Mouse (Mus musculus): ENCODE results near the gene Iqgap1. TPM values are rescaled to one million over a fixed set of nuclear protein-coding genes. Genes with fewer than 3 reads are reported as not detected.

The Iqgap1 gene
- polyA plus RNA-seq, 1 experiment, result 112 TPM

DNA sequence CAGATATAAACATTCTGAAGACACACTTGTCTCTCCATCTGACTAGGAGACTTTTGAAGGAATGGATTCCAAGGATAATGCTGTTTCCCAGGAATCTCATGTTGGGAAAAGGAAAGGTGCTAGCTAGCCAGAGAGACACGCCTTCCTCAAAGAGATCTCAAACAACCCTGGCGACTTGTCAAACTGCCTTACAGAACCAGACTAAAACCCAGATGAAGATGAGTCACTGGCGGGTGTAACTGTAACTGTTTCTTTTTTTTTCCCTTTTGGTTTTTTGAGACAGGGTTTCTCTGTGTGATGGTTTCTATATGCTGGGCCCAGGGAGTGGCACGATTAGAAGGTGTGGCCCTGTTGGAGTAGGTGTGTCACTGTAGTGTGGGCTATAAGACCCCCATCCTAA is 15.2 kb upstream of the Iqgap1 start:
- DNase-seq, result no peak
- no peak for TF ChIP-seq CTCF (IDR thresholded peaks at IDR 0.05; ENCODE audit: borderline replicate concordance, control insufficient read depth, extremely low read depth, insufficient read depth, low read length, poor library complexity)
- TF ChIP-seq POLR2A (IDR thresholded peaks at IDR 0.05; ENCODE audit: control insufficient read depth, extremely low read depth, insufficient read depth, low read length, poor library complexity), result no peak
- Histone ChIP-seq H3K27me3 (ENCODE audit: control insufficient read depth, insufficient read depth, low read length) (no peaks in the 10 kb centered on the region), H3K27ac (ENCODE audit: control insufficient read depth, insufficient read depth, low read length) (no peak overlapping the region), H3K36me3 (ENCODE audit: control insufficient read depth, insufficient read depth, low read length) (no peaks in the 10 kb centered on the region), H3K4me1 (replicated peaks; ENCODE audit: control insufficient read depth, insufficient read depth, low read length) (peaks cover 13% of the 10 kb centered on the region), H3K4me3 (ENCODE audit: control insufficient read depth, insufficient read depth, low read length) (no peak overlapping the region)
- WGBS, result 70% methylated on average over 4 of the region's 4 CpGs

DNA sequence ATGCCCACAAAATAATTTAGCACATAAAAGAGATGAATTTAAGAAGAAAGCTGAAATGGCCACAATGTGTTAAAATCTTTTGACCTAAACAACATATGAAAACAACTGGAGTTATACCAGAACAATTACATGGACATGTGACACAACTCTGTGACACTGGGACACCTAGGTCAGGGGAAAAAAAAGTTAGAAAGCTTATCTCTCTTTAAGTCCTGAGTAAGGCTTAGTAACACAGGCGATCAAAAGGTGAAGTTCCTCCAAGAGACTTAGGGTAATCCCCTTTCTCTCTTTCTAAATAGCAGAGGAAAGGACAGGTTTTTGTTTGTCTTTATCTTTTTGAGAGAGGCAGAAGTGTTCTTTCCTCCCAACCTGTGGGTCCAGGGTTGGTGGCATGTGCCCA is 14.5 kb upstream of the Iqgap1 start:
- H3K36me3 ChIP-seq (ENCODE audit: control insufficient read depth, insufficient read depth, low read length), result no peaks in the 10 kb centered on the region
- H3K27ac ChIP-seq (ENCODE audit: control insufficient read depth, insufficient read depth, low read length), result no peak overlapping the region
- peaks cover 20% of the 10 kb centered on the region for H3K4me1 ChIP-seq (replicated peaks; ENCODE audit: control insufficient read depth, insufficient read depth, low read length)
- no peak overlapping the region for H3K4me3 ChIP-seq (ENCODE audit: control insufficient read depth, insufficient read depth, low read length)
- 41% methylated on average over 1 of the region's 1 CpGs for WGBS
- TF ChIP-seq CTCF (IDR thresholded peaks at IDR 0.05; ENCODE audit: borderline replicate concordance, control insufficient read depth, extremely low read depth, insufficient read depth, low read length, poor library complexity) (no peak), POLR2A (IDR thresholded peaks at IDR 0.05; ENCODE audit: control insufficient read depth, extremely low read depth, insufficient read depth, low read length, poor library complexity) (no peak)
- H3K27me3 ChIP-seq (ENCODE audit: control insufficient read depth, insufficient read depth, low read length), result no peaks in the 10 kb centered on the region
- DNase-seq, result no peak

DNA sequence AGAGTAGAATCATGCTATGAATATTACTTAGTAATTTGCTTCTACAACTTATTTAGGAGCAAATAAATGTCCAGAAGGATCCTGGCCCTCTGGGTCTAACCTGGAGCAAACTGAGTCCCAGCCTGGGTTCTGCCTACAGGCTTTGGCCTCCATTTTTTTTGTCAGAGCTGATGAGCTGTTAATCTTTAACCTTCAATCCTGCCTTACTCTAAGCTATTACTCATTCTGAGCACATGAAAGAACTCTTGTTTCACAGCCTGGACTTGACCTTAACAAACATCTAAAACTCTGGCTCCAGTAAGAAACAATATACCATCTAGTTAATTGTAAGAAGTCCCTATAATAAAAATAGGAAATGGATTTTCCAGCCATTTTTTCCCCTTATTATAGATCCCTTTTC is 14.0 kb upstream of the Iqgap1 start:
- Histone ChIP-seq H3K4me3 (ENCODE audit: control insufficient read depth, insufficient read depth, low read length) (no peak overlapping the region), H3K4me1 (replicated peaks; ENCODE audit: control insufficient read depth, insufficient read depth, low read length) (peaks cover 22% of the 10 kb centered on the region), H3K27ac (ENCODE audit: control insufficient read depth, insufficient read depth, low read length) (no peak overlapping the region), H3K27me3 (ENCODE audit: control insufficient read depth, insufficient read depth, low read length) (no peaks in the 10 kb centered on the region), H3K36me3 (ENCODE audit: control insufficient read depth, insufficient read depth, low read length) (no peaks in the 10 kb centered on the region)
- DNase-seq, result no peak
- no peak for TF ChIP-seq CTCF (IDR thresholded peaks at IDR 0.05; ENCODE audit: borderline replicate concordance, control insufficient read depth, extremely low read depth, insufficient read depth, low read length, poor library complexity)
- TF ChIP-seq POLR2A (IDR thresholded peaks at IDR 0.05; ENCODE audit: control insufficient read depth, extremely low read depth, insufficient read depth, low read length, poor library complexity), result no peak

DNA sequence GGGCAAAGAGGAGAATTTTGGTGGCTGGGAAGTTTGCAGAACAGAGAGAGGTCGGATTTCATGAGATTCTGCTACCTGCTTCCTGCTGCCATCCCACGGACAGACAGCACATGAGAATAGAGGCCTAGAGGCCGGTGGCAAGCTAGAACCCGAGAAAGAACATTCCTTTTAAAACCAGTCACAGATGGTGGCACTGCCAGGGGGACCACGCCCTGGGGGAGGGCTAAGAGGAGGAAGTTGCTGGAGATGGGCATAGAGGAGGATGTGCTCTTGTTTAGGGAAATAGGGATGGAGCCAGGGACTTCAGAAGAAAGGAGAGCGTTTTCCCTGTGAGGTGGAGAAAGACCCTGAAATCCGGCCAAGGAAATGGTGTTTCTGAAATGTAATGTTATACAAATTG is 12.5 kb upstream of the Iqgap1 start:
- DNase-seq, result no peak
- no peaks in the 10 kb centered on the region for H3K27me3 ChIP-seq (ENCODE audit: control insufficient read depth, insufficient read depth, low read length)
- H3K4me3 ChIP-seq (ENCODE audit: control insufficient read depth, insufficient read depth, low read length), result no peak overlapping the region
- no peaks in the 10 kb centered on the region for H3K36me3 ChIP-seq (ENCODE audit: control insufficient read depth, insufficient read depth, low read length)
- no peak overlapping the region for H3K27ac ChIP-seq (ENCODE audit: control insufficient read depth, insufficient read depth, low read length)
- WGBS, result 66% methylated on average over 7 of the region's 7 CpGs
- H3K4me1 ChIP-seq (replicated peaks; ENCODE audit: control insufficient read depth, insufficient read depth, low read length), result peaks cover 28% of the 10 kb centered on the region
- TF ChIP-seq CTCF (IDR thresholded peaks at IDR 0.05; ENCODE audit: borderline replicate concordance, control insufficient read depth, extremely low read depth, insufficient read depth, low read length, poor library complexity) (no peak), POLR2A (IDR thresholded peaks at IDR 0.05; ENCODE audit: control insufficient read depth, extremely low read depth, insufficient read depth, low read length, poor library complexity) (no peak)

DNA sequence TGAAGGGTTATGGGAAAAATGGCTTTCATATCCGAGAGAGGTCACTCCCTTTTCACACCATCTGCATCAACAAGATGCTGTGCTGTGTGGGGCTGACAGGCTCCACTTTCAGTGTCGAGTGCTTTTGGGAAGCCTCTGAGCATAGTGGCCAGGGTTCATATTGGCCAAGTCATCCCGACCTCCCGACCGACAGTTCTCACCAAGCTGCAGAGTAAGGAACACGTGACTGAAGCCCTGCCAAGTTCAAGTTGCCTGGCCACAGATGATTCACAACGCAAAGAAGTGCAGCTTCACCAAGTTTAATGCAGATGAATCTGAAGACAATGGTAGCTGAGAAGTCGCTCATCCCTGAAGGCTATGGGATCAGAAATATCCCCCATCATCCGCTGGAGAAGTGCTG is 12.0 kb upstream of the Iqgap1 start:
- TF ChIP-seq POLR2A (IDR thresholded peaks at IDR 0.05; ENCODE audit: control insufficient read depth, extremely low read depth, insufficient read depth, low read length, poor library complexity) (no peak), CTCF (IDR thresholded peaks at IDR 0.05; ENCODE audit: borderline replicate concordance, control insufficient read depth, extremely low read depth, insufficient read depth, low read length, poor library complexity) (no peak)
- WGBS, result 78% methylated on average over 9 of the region's 9 CpGs
- DNase-seq, result no peak
- Histone ChIP-seq H3K27ac (ENCODE audit: control insufficient read depth, insufficient read depth, low read length) (no peak overlapping the region), H3K4me3 (ENCODE audit: control insufficient read depth, insufficient read depth, low read length) (no peak overlapping the region), H3K36me3 (ENCODE audit: control insufficient read depth, insufficient read depth, low read length) (no peaks in the 10 kb centered on the region), H3K27me3 (ENCODE audit: control insufficient read depth, insufficient read depth, low read length) (no peaks in the 10 kb centered on the region), H3K4me1 (replicated peaks; ENCODE audit: control insufficient read depth, insufficient read depth, low read length) (peaks cover 28% of the 10 kb centered on the region)

DNA sequence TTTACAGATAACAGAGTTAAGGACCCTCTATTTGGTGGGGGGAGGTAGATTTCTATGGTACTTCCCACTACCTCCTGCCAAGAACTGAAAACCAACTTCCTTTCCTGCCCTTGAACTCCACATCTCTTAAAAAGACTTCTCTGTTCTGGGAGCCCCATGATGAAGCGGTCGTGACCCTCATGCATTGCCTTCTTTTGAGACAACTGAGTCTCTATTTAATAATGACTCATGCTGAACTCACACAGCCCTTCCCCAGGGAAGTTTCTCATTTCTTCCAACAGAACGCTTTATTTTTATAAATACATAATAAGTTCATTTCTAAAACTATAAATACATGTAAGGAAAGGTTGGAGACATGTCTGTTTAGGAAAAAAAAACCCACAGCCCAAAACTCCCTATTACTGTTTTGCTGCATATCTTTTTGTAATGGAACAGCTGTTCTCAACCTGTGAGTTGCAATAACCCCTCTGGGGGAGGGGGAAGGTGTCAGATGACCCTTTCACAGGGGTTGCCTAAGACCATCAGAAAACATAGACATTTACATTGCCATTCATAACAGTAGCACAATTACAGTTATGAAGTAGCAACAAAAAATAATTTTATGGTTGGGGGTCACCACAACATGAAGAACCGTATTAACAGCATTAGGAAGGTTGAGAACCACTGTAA is 10.3 kb upstream of the Iqgap1 start:
- DNase-seq, result no peak
- TF ChIP-seq CTCF (IDR thresholded peaks at IDR 0.05; ENCODE audit: borderline replicate concordance, control insufficient read depth, extremely low read depth, insufficient read depth, low read length, poor library complexity) (no peak), POLR2A (IDR thresholded peaks at IDR 0.05; ENCODE audit: control insufficient read depth, extremely low read depth, insufficient read depth, low read length, poor library complexity) (no peak)
- 0 out of 2 replicates have a peak overlapping the region, but pooled peaks have one; percentile 40 for H3K27ac ChIP-seq (ENCODE audit: control insufficient read depth, insufficient read depth, low read length)
- H3K36me3 ChIP-seq (ENCODE audit: control insufficient read depth, insufficient read depth, low read length), result no peaks in the 10 kb centered on the region
- no peaks in the 10 kb centered on the region for H3K27me3 ChIP-seq (ENCODE audit: control insufficient read depth, insufficient read depth, low read length)
- peaks cover 36% of the 10 kb centered on the region for H3K4me1 ChIP-seq (replicated peaks; ENCODE audit: control insufficient read depth, insufficient read depth, low read length)
- WGBS, result 44% methylated on average over 4 of the region's 4 CpGs
- H3K4me3 ChIP-seq (ENCODE audit: control insufficient read depth, insufficient read depth, low read length), result no peak overlapping the region
